Mouse (Mus musculus): ENCODE results near the gene Me1.

GRCm38 (mm10) chr9:86725604-86726380, 30.0 kb upstream of the Me1 start:
- TF ChIP-seq CTCF (IDR thresholded peaks at IDR 0.05; ENCODE audit: borderline replicate concordance, insufficient read depth, low read length): no peak
- TF ChIP-seq POLR2A (IDR thresholded peaks at IDR 0.05; ENCODE audit: low read depth, low read length): no peak
